Mouse (Mus musculus) neural tube, embryonic 12.5 days (tissue): ENCODE results near the gene Apoe. TPM values are rescaled to one million over a fixed set of nuclear protein-coding genes. Genes with fewer than 3 reads are reported as not detected.
"Not testable (repeated sequence)": the region's sequence is repeated elsewhere in the genome, so short reads cannot be mapped to it uniquely, and the experiment has no call there.

Experiments
- ATAC-seq: fragments of 200-750 bp; cut with Nextera tagmentation; 2 replicates; pipeline ENCODE4 v1.8.0; 2017; ENCODE audit warnings: low read depth, mild to moderate bottlenecking, moderate TSS enrichment, moderate library complexity; ENCODE audit not compliant: low FRiP score
- H3K27ac ChIP-seq: fragments of 300-500 bp; sonication (generic); 2 replicates; pipeline ENCODE4 v1.5.1; 2016
- H3K27me3 ChIP-seq: fragments of 300-500 bp; sonication (generic); replicated peaks from 2 replicates; pipeline ENCODE4 v1.6.1; 2016; ENCODE audit warnings: mild to moderate bottlenecking
- H3K36me3 ChIP-seq: fragments of 300-500 bp; sonication (generic); 2 replicates; pipeline ENCODE4 v1.6.1; 2016; ENCODE audit warnings: mild to moderate bottlenecking
- H3K4me1 ChIP-seq: fragments of 300-500 bp; sonication (generic); 2 replicates; pipeline ENCODE4 v1.6.1; 2016
- H3K4me2 ChIP-seq: fragments of 300-500 bp; sonication (generic); replicated peaks from 2 replicates; pipeline ENCODE4 v1.6.1; 2016; ENCODE audit warnings: mild to moderate bottlenecking
- H3K4me3 ChIP-seq: fragments of 300-500 bp; sonication (generic); 2 replicates; pipeline ENCODE4 v1.5.1; 2016
- H3K9ac ChIP-seq: fragments of 300-500 bp; sonication (generic); 2 replicates; pipeline ENCODE4 v1.6.1; 2016; ENCODE audit warnings: mild to moderate bottlenecking
- H3K9me3 ChIP-seq: fragments of 300-500 bp; sonication (generic); 2 replicates; pipeline ENCODE4 v1.6.1; 2016; ENCODE audit warnings: mild to moderate bottlenecking
- WGBS: fragments of 180-500 bp; shearing (Covaris S2); methylation state at CpG from one replicate; pipeline ENCODE4 v1.1.7; 2016; 5-methylcytosine and 5-hydroxymethylcytosine counted together
- polyA plus RNA-seq: library from polyadenylated mRNA; unstranded; fragments of >200 nt; fragmentation: Nextera tagmentation; extraction: Ambion mirVana; gene quantifications from 2 replicates; pipeline ENCODE4 v1.2.1, GENCODE M21; 2016

Gene Apoe
- polyA plus RNA-seq, 1 experiment from 2014 or later = 207 TPM

DNA sequence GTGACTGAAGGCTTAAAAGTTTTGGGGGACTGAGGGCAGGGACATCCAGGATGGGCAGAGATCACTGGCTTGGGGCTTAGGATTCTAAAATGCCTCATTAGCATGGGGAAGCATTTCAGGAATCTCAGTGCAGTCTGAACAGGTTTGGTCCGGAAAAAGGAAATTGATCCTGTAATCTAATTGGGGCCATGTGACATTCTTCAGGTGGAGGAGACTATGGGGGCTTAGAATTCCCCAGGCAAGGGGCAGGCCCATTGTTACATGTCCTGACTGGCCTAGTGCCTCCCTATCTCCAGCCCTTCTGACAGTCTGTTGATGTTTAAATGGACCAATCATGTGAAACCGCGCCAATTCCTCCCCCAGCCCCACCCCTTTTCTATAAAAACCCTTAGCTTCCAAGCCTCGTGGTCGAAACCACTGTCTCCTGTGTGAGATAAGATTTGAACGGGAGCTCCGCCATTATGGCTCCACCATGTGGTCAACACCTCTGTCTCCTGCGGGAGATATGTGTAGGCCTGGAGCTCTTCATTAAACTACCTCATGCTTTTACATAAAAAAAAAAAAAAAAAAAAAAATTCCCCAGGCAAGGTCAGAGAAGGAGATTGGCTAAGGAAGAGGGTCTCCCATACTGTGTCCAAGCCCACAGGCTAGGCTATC lies 11.9 kb downstream of the Apoe start:
- WGBS = 77% methylated on average over 8 of the region's 8 CpGs

DNA sequence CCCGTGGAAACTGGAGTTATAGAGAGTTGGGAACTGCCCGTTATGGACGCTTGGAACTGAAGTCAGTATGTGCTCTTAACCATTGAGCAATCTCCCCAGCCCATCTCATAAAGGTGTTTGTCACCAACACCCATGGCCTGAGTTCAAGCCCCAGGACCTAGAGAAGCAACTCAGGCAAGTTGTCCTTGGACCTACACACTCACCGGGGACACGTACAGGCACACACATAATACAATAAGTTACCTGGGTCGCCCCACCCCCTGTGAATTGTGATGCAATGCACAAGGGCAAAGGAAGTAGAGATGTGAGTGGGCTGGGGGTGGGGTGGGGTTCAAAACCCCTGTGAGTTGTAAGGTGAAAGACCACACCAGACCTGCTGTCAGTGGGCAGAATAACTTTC lies 12.5 kb downstream of the Apoe start:
- H3K9me3 ChIP-seq = no peaks in the 10 kb centered on the region
- H3K4me3 ChIP-seq = no peak overlapping the region
- no peaks in the 10 kb centered on the region for H3K4me1 ChIP-seq
- H3K9ac ChIP-seq = no peak overlapping the region
- no peak overlapping the region for H3K27ac ChIP-seq
- no peak for ATAC-seq
- H3K36me3 ChIP-seq = no peaks in the 10 kb centered on the region
- 88% methylated on average over 6 of the region's 6 CpGs for WGBS
- H3K27me3 ChIP-seq = no peaks in the 10 kb centered on the region
- no peak overlapping the region for H3K4me2 ChIP-seq

More for the DNA sequence above, 11.9 kb downstream of the Apoe start:
- not testable (repeated sequence) for H3K4me3 ChIP-seq, ATAC-seq, H3K9me3 ChIP-seq, H3K4me2 ChIP-seq, H3K4me1 ChIP-seq, H3K36me3 ChIP-seq, H3K27me3 ChIP-seq, H3K9ac ChIP-seq, H3K27ac ChIP-seq

DNA sequence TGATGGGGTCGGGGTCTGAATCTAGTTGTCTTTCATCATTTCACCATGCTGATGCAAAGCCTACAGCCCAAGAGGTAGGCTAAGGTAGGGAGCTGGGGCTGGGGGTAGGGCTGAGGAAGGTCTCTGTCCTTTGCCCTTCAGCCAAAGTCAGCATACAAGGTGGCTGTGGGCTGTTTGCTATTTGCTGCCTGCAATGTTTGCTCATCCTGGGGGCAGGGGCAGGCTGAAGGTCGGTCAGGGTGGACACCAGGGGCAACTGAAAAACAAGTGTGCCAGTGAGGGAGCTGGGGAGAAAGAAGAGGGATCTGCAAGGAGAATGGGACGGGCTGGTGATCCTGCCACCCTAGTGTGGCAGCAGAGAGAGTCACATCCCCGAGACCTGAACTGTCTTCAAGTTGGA lies 13.6 kb downstream of the Apoe start:
- no peak for ATAC-seq
- Histone ChIP-seq H3K27me3 (no peaks in the 10 kb centered on the region), H3K9ac (no peak overlapping the region), H3K4me2 (no peak overlapping the region), H3K9me3 (no peaks in the 10 kb centered on the region), H3K4me3 (no peak overlapping the region), H3K4me1 (no peaks in the 10 kb centered on the region), H3K36me3 (no peaks in the 10 kb centered on the region), H3K27ac (no peak overlapping the region)
- 73% methylated on average over 4 of the region's 4 CpGs for WGBS

- WGBS = 88% methylated on average over 6 of the region's 6 CpGs
- H3K4me1 ChIP-seq = no peaks in the 10 kb centered on the region
Measured at GRCm38 (mm10) chr7:19683771-19684201, 15.2 kb downstream of the Apoe start.

DNA sequence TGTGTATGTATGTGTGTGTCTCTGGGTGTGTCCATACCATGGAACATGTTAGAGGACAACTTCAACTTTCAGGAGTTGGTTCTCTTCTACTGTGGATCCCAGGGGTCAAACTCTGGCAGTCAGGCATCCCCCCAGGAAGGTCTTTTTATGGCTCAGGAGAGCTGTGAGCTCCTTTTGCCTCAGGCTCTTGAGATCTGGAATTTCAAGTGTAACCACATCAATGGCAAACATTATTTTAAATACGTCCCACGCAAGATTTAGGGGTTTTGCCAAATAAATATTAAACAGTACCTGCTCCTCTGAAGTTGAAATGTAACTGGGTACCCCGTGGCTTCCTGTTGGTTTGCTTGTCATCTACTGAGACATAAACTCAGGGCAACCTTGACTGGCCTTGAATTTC lies 16.0 kb downstream of the Apoe start:
- Histone ChIP-seq H3K9ac (no peak overlapping the region), H3K9me3 (no peaks in the 10 kb centered on the region), H3K4me1 (no peaks in the 10 kb centered on the region), H3K27me3 (no peaks in the 10 kb centered on the region), H3K27ac (no peak overlapping the region), H3K4me3 (no peak overlapping the region), H3K4me2 (no peak overlapping the region), H3K36me3 (no peaks in the 10 kb centered on the region)
- ATAC-seq = no peak
- 83% methylated on average over 3 of the region's 3 CpGs for WGBS

More at GRCm38 (mm10) chr7:19683771-19684201, 15.2 kb downstream of the Apoe start:
- Histone ChIP-seq H3K4me3 (no peak overlapping the region), H3K27me3 (no peaks in the 10 kb centered on the region), H3K27ac (no peak overlapping the region), H3K4me2 (no peak overlapping the region), H3K9me3 (no peaks in the 10 kb centered on the region), H3K9ac (no peak overlapping the region), H3K36me3 (no peaks in the 10 kb centered on the region)
- no peak for ATAC-seq

GRCm38 (mm10) chr7:19681202-19681694 lies 17.7 kb downstream of the Apoe start, which contains the start of the genes Gm44805 and Apoc4:
Gene Gm44805, minus strand, starts transcription at chr7:19681423.
Gene Apoc4, minus strand, starts transcription at chr7:19681479.
- H3K36me3 ChIP-seq = no peaks in the 10 kb centered on the region
- no peak within 1 kb of the TSS for H3K27ac ChIP-seq
- WGBS = 60% methylated on average over 8 of the region's 8 CpGs
- no peak within 1 kb of the TSS for H3K4me2 ChIP-seq
- H3K27me3 ChIP-seq = no peaks in the 10 kb centered on the region
- no peaks in the 10 kb centered on the region for H3K4me1 ChIP-seq
- no peak within 1 kb of the TSS for H3K9ac ChIP-seq
- no peaks in the 10 kb centered on the region for H3K9me3 ChIP-seq
- no peak for ATAC-seq
- H3K4me3 ChIP-seq = no peak within 1 kb of the TSS

DNA sequence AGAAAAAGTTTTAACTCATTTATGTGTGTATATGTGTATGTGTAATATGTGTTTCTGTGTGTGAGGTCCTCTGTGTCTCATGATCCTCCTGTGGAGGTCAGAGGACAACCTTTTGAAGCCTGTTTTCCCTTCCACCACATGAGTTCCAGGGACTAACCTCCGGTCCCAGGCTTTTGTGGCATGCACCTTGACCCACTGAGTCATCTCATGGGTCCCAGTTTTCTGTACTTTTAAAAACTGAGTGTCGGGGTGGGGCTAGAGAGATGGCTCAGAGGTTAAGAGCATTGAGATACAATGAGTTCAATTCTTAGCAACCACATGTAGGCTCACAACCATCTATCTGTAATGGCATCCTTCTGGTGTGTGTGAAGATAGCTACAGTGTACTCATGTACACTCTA lies 18.3 kb downstream of the Apoe start:
- Histone ChIP-seq H3K27ac (no peak overlapping the region), H3K9me3 (no peaks in the 10 kb centered on the region), H3K4me2 (no peak overlapping the region), H3K9ac (no peak overlapping the region), H3K4me3 (no peak overlapping the region), H3K4me1 (no peaks in the 10 kb centered on the region), H3K36me3 (no peaks in the 10 kb centered on the region), H3K27me3 (no peaks in the 10 kb centered on the region)
- WGBS = 88% methylated on average over 2 of the region's 2 CpGs
- ATAC-seq = no peak

DNA sequence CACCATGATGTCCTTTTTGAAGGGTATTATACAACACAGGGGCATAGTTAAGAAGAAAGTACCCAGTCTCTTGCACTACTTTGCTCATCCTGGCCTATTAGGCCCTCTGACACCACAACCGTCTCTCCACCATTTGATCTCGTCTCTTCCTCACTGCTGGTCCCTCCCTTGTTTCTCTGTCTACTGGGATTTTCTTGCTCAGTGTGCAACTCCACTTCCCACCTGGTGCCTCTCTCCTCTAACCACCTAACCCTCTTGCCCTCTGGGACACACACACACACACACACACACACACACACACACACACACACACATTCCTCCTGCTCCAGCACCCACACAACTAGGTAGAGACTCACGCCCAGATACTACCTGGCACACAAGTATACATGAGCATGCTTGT lies 20.1 kb downstream of the Apoe start:
- H3K4me1 ChIP-seq = no peaks in the 10 kb centered on the region
- H3K27ac ChIP-seq = no peak overlapping the region
- H3K9ac ChIP-seq = no peak overlapping the region
- no peak for ATAC-seq
- no peak overlapping the region for H3K4me3 ChIP-seq
- H3K27me3 ChIP-seq = no peaks in the 10 kb centered on the region
- no peaks in the 10 kb centered on the region for H3K9me3 ChIP-seq
- H3K36me3 ChIP-seq = no peaks in the 10 kb centered on the region
- H3K4me2 ChIP-seq = no peak overlapping the region
- WGBS = 92% methylated on average over 3 of the region's 3 CpGs

DNA sequence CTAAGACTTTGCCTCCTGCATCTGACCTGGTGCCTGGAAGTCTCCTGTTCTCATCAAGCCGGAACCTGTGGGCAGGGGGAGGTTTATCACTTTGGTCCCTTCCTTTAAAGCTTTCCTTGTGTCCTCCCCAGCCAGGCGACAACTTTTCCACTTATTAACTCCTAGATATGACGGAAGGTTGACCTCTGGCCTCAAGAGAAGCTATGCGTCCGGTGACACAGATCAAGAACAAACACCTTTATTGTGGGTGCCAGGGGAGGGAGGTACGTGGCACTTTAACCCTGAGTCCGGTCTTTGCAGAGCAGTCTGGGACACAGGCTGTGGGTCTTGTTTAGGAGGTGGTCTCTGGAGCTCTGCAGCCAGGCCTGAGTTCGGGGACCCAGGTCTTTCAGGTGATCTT lies 21.1 kb downstream of the Apoe start, which contains the start of gene Apoc2:
Apoc2 (minus strand) TSS at position 70 of the 400 bp plus-strand sequence.
- no peak for ATAC-seq

DNA sequence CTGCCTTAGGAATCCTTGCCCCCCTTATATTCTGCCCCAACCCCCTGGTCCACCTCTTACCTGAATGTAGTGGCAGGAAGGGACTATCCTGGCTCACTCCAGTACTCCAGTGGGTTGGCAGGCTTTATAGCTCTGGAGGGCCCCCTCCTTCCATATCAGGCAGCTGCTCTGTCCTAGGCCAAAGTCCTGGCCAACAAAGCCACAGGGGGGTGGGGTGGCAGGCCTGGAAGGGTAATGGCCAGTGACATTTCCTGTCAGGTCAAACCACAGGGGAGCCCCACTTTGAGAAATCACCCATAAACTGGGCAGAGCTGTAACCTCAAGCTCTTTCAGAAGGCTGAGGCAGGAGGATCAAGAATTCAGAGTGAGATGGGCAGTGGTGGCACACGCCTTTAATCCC lies 22.3 kb downstream of the Apoe start:
- H3K9ac ChIP-seq = no peak overlapping the region
- H3K4me2 ChIP-seq = no peak overlapping the region
- H3K4me1 ChIP-seq = no peaks in the 10 kb centered on the region
- no peaks in the 10 kb centered on the region for H3K36me3 ChIP-seq
- no peak overlapping the region for H3K27ac ChIP-seq
- no peak overlapping the region for H3K4me3 ChIP-seq
- no peaks in the 10 kb centered on the region for H3K27me3 ChIP-seq
- 62% methylated on average over 1 of the region's 1 CpGs for WGBS
- no peak for ATAC-seq
- no peaks in the 10 kb centered on the region for H3K9me3 ChIP-seq

More for the DNA sequence above, 21.1 kb downstream of the Apoe start, which contains the start of gene Apoc2:
- Histone ChIP-seq H3K36me3 (no peaks in the 10 kb centered on the region), H3K9me3 (no peaks in the 10 kb centered on the region), H3K9ac (no peak within 1 kb of the TSS), H3K27ac (no peak within 1 kb of the TSS), H3K27me3 (no peaks in the 10 kb centered on the region), H3K4me3 (no peak within 1 kb of the TSS), H3K4me1 (no peaks in the 10 kb centered on the region), H3K4me2 (no peak within 1 kb of the TSS)
- 75% methylated on average over 8 of the region's 8 CpGs for WGBS

DNA sequence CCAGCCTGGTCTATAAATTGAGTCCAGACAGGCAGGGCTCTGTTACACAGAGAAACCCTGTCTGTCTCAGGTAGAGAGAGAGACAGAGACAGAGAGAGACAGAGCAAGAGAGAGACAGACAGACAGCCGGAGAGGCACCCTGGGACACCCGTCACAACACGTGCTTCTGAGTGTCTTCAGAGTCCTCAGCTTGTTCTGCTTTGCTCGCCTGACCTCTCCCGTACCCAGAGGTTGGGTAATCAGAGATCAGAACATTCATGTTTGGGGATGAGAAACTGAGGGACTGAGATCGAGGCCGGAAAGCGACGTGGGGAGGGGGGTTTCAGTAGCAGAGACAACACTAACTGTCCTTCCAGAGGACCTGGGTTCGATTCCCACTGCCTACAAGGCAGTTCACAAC lies 23.2 kb downstream of the Apoe start:
- Histone ChIP-seq H3K9ac (no peak overlapping the region), H3K27ac (no peak overlapping the region), H3K27me3 (no peaks in the 10 kb centered on the region)

DNA sequence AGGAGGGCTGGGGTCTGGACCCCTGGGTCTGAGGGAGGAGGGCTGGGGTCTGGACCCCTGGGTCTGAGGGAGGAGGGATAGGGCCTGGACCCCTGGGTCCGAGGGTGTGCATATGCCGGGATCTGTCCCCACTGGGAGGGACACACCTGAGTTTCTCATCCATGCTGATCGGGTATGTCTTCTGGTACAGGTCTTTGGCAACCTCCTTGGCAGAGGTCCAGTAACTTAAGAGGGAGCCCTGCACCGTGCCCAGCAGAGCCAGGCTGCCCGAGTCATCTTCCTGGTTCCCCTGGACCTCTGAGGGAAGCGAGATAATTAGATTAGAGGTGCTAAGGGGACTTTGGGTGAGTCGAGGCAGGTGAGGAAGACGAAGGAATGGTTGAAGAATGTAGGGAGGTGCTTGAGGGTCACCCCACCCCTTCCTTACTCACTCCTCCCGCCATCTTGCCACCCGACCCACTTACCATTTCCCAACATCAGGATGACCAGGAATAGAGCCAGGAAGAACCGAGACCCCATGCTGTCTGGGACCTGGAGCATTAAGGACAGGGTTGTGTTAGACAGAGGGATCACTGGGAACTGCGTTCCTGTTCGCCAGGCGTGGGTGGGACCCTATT lies 25.8 kb downstream of the Apoe start:
- no peak overlapping the region for H3K4me3 ChIP-seq
- H3K9me3 ChIP-seq = no peaks in the 10 kb centered on the region
- H3K27me3 ChIP-seq = no peaks in the 10 kb centered on the region
- H3K36me3 ChIP-seq = no peaks in the 10 kb centered on the region
- H3K9ac ChIP-seq = no peak overlapping the region
- H3K4me1 ChIP-seq = peaks cover 4% of the 10 kb centered on the region; the same call in 1 of the 2 replicates
- no peak overlapping the region for H3K4me2 ChIP-seq
- ATAC-seq = no peak
- H3K27ac ChIP-seq = no peak overlapping the region
- 75% methylated on average over 14 of the region's 14 CpGs for WGBS

More for the DNA sequence above, 23.2 kb downstream of the Apoe start:
- Histone ChIP-seq H3K4me2 (no peak overlapping the region), H3K9me3 (no peaks in the 10 kb centered on the region), H3K4me1 (no peaks in the 10 kb centered on the region), H3K4me3 (no peak overlapping the region), H3K36me3 (no peaks in the 10 kb centered on the region)
- no peak for ATAC-seq
- 82% methylated on average over 10 of the region's 10 CpGs for WGBS
